Mouse (Mus musculus) brain, embryonic 14.5 days (tissue): ENCODE data around the gene Crcp.

Source experiments
- CTCF ChIP-seq: fragments of 200-500 bp; IDR thresholded peaks from 2 replicates; pipeline ENCODE4 v1.5.1; 2012; ENCODE audit warnings: inconsistent platforms, mild to moderate bottlenecking, moderate library complexity, borderline replicate concordance; ENCODE audit not compliant: insufficient read depth, insufficient read length; ENCODE audit errors: extremely low read depth
- POLR2A ChIP-seq: fragments of 200-500 bp; IDR thresholded peaks from 2 replicates; pipeline ENCODE4 v1.6.1; 2012; ENCODE audit warnings: mild to moderate bottlenecking, inconsistent platforms, borderline replicate concordance; ENCODE audit not compliant: poor library complexity, insufficient read depth, insufficient read length, severe bottlenecking; ENCODE audit errors: extremely low read depth

DNA sequence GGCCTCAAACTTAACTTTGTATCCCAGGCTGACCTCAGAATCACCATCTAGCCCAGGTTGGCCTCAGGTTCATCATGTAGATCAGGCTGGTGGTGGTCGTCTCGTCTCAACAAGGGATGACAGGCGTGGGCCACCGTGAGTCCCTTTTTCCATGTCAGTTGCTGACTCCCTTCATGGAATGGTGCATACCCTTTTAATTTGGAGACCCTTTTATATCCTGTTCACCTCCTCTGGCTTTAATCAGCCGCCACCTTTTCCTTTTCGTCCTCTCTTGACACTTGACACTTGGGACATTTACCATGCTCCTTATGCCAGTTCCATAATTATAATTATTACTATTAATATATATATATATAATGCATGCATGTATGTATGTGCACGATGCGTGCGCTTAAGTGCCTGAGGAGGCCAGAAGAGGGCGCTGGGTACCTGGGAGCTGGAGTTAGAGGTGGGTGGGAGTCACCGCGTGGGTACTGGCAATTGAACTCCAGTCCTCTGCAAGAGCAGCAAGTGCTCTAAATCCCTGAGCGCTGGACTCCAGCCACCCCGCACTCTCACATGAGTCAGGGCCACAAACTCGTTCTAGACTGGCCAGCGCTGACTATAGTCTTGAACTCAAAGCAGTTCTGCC is 51.1 kb downstream of the Crcp start:
- TF ChIP-seq CTCF: 0 out of 2 replicates have a peak, but pooled peaks have one; percentile 20
- TF ChIP-seq POLR2A: no peak
